Mouse (Mus musculus) intestine, postnatal 0 days (tissue): ENCODE data around the gene Abca9. TPM values are rescaled to one million over a fixed set of nuclear protein-coding genes. Genes with fewer than 3 reads are reported as not detected.

Source experiments
- ATAC-seq: fragments of 200-750 bp; cut with Nextera tagmentation; 2 replicates; pipeline ENCODE4 v1.8.0; 2017; ENCODE audit warnings: mild to moderate bottlenecking, moderate TSS enrichment, moderate library complexity
- H3K27ac ChIP-seq: fragments of 300-500 bp; sonication (generic); 2 replicates; pipeline ENCODE4 v1.5.1; 2014; ENCODE audit warnings: mild to moderate bottlenecking, low read depth, low read length, moderate library complexity
- H3K27me3 ChIP-seq: fragments of 300-500 bp; sonication (generic); replicated peaks from 2 replicates; pipeline ENCODE4 v1.6.1; 2014; ENCODE audit warnings: low read length, mixed read lengths; ENCODE audit not compliant: control insufficient read depth, insufficient read depth
- H3K36me3 ChIP-seq: fragments of 300-500 bp; sonication (generic); 2 replicates; pipeline ENCODE4 v1.6.1; 2014; ENCODE audit warnings: mild to moderate bottlenecking, moderate library complexity; ENCODE audit not compliant: control insufficient read depth, insufficient read depth
- H3K4me1 ChIP-seq: fragments of 300-500 bp; sonication (generic); replicated peaks from 2 replicates; pipeline ENCODE4 v1.6.1; 2014; ENCODE audit warnings: antibody characterized with exemption, low read length, mixed read lengths; ENCODE audit not compliant: control insufficient read depth, insufficient read depth
- H3K4me2 ChIP-seq: fragments of 300-500 bp; sonication (generic); replicated peaks from 2 replicates; pipeline ENCODE4 v1.6.1; 2014; ENCODE audit warnings: low read depth, mild to moderate bottlenecking, moderate library complexity
- H3K4me3 ChIP-seq: fragments of 300-500 bp; sonication (generic); 2 replicates; pipeline ENCODE4 v1.5.1; 2014; ENCODE audit warnings: low read depth, low read length
- H3K9ac ChIP-seq: fragments of 300-500 bp; sonication (generic); 2 replicates; pipeline ENCODE4 v1.6.1; 2014; ENCODE audit warnings: mild to moderate bottlenecking, low read depth, low read length
- H3K9me3 ChIP-seq: fragments of 300-500 bp; sonication (generic); 2 replicates; pipeline ENCODE4 v1.6.1; 2016; ENCODE audit warnings: mixed run types; ENCODE audit not compliant: control insufficient read depth
- CTCF ChIP-seq: sonication (generic); IDR thresholded peaks from 2 replicates; pipeline ENCODE4 v1.5.1; 2016; ENCODE audit warnings: low read depth, mild to moderate bottlenecking, control low read depth, antibody characterized with exemption, moderate library complexity
- whole genome bisulfite sequencing: fragments of 180-500 bp; shearing (Covaris S2); extraction: QIAGEN DNeasy Blood & Tissue Kit; methylation state at CpG from one replicate; pipeline ENCODE4 v1.1.7; 2014; 5-methylcytosine and 5-hydroxymethylcytosine counted together
- polyA plus RNA-seq: library from polyadenylated mRNA; unstranded; fragments of >200 nt; fragmentation: Nextera tagmentation; extraction: Ambion mirVana; gene quantifications from 2 replicates; pipeline ENCODE4 v1.2.1, GENCODE M21; 2015

Gene Abca9
- polyA plus RNA-seq, 1 experiment from 2014 or later = 0.57 TPM

DNA sequence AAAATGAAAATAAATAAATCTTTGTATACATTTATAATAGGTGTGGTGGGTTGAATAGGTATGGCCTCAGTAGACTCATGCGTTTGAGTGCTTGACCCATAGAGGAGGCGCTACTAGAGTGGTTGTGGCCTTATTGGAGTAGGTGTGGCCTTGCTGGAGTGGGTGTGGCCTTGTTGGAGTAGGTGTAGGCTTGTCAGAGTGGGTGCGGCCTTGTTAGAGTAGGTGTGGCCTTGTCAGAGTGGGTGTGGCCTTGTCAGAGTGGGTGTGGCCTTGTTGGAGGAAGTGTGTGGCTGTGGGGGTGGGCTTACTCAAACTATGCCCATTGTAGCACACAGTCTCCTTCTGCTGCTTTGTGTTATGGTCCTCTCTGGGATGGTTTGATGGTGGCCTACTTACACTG, 3.2 kb upstream of the Abca9 start:
- 99% methylated on average over 3 of the region's 3 CpGs for WGBS
- no peak for ATAC-seq

DNA sequence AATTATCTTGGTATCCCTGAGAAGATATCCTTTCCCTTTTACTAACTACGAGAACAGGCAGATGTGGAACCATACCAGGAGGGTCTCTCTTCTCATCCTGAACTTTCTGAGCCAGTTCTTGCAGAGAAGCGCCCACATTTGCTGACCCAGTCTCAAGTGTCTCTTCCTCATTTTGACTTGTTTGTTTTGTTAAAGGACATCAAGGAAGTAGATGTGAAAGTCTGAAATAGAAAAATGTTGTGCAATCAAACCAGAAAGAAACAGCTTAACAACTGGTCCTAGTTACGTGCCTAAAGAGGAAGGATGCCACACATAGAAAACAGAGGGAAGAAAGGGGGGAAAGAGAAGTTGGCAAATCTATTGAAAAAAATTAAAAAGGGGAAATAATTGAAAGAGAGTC, 2.2 kb downstream of the Abca9 start:
- ATAC-seq = no peak
- Histone ChIP-seq H3K9ac (no peak overlapping the region), H3K9me3 (no peaks in the 10 kb centered on the region), H3K4me1 (no peaks in the 10 kb centered on the region), H3K27me3 (no peaks in the 10 kb centered on the region), H3K4me3 (no peak overlapping the region), H3K27ac (no peak overlapping the region), H3K4me2 (peak overlapping the region; percentile 48), H3K36me3 (no peaks in the 10 kb centered on the region)
- 23% methylated on average over 3 of the region's 3 CpGs for WGBS
- no peak for TF ChIP-seq CTCF

More for the DNA sequence above, 3.2 kb upstream of the Abca9 start:
- no peak overlapping the region for H3K9ac ChIP-seq
- no peak overlapping the region for H3K27ac ChIP-seq
- no peaks in the 10 kb centered on the region for H3K27me3 ChIP-seq
- H3K36me3 ChIP-seq = no peaks in the 10 kb centered on the region
- no peaks in the 10 kb centered on the region for H3K4me1 ChIP-seq
- no peak overlapping the region for H3K4me2 ChIP-seq
- no peak for TF ChIP-seq CTCF
- H3K4me3 ChIP-seq = no peak overlapping the region
- no peaks in the 10 kb centered on the region for H3K9me3 ChIP-seq

DNA sequence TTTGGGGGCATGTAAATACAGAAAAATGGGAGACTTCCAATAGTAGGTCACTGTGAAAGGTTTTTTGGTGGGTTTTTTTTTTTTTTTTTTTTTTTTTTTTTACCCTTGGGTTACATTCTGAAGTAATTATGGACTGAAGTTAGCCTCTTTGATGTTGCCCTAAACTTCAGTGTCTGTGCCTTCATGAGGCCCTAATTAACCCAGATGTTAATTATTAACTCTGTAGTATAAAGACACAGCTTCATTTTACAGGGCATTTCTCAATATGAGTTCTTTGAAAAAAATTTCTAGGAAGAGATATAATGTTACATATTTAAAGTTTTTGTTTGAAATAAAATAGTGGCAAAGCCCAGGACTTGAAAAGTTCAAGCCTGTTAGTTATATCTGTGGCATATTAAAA, 2.6 kb downstream of the Abca9 start:
- Histone ChIP-seq H3K27me3 (no peaks in the 10 kb centered on the region), H3K36me3 (no peaks in the 10 kb centered on the region), H3K9me3 (no peaks in the 10 kb centered on the region), H3K27ac (no peak overlapping the region), H3K4me2 (peak overlapping the region; percentile 48), H3K9ac (no peak overlapping the region), H3K4me3 (no peak overlapping the region), H3K4me1 (no peaks in the 10 kb centered on the region)
- ATAC-seq = no peak
- TF ChIP-seq CTCF = no peak

DNA sequence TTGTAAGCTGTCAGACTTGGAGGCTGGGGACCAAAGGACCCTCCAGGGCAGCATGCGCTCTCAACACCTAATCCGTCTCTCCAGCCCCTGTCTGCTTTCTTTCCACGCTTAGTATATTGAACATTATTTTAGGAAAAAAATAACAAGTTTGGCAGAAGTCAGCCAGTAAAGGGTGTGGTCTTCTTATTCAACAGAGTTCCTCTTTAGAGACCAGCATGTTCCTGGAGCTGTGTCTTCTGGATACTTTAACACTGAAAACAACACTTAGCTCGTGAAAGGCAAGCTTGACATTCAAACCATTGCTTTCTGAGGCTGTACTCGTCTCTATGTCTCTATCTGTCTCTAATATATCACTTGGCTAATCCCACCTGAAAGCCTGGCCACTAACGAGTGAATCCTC, 10.9 kb downstream of the Abca9 start:
- no peaks in the 10 kb centered on the region for H3K9me3 ChIP-seq
- no peak for TF ChIP-seq CTCF
- H3K4me3 ChIP-seq = no peak overlapping the region
- WGBS = 65% methylated on average over 6 of the region's 6 CpGs
- no peak overlapping the region for H3K27ac ChIP-seq
- H3K27me3 ChIP-seq = no peaks in the 10 kb centered on the region
- H3K4me1 ChIP-seq = no peaks in the 10 kb centered on the region
- no peaks in the 10 kb centered on the region for H3K36me3 ChIP-seq
- H3K4me2 ChIP-seq = no peak overlapping the region
- ATAC-seq = no peak
- H3K9ac ChIP-seq = no peak overlapping the region

DNA sequence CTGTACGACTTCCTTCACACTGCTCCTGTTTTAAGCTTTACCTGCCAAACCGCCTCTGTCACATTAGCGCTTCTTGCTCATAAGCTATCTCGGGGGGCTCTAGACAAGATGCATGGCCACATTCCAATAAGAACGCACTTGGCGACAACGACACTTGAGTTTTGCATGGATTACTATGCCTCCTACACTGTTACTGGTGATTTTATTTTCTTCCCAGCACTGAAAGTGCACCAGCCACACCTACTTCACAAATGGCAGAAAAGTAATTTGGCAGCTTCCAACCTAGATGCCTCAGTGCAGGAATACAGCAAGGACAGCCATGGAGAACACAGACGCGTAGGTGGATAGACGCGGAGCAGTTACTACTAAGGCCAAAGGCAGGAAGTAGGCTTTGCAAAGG, 12.0 kb downstream of the Abca9 start:
- H3K36me3 ChIP-seq = no peaks in the 10 kb centered on the region
- no peak for ATAC-seq
- 93% methylated on average over 11 of the region's 11 CpGs for WGBS

DNA sequence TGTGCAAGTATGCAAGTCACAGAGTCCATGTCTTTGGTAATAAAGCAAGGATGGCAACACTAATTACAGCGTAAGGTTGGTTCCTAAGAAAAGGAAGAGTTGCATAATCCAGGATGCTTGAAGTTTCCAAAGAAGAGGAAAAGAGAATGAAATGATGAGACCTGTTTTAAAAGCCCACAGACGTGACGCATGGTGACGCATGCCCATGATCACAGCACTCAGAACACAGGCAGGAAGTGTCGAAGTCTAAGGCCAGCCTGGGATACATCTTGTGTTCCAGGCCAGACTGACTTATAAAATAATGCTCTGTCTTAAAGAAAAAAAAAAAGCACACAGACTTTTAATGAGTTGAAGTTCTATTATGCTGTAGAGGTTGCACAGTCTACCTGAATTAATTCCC, 20.4 kb downstream of the Abca9 start:
- no peak overlapping the region for H3K4me3 ChIP-seq
- no peak for TF ChIP-seq CTCF
- no peak for ATAC-seq
- no peaks in the 10 kb centered on the region for H3K9me3 ChIP-seq
- H3K27ac ChIP-seq = no peak overlapping the region
- H3K36me3 ChIP-seq = no peaks in the 10 kb centered on the region
- WGBS = 89% methylated on average over 5 of the region's 5 CpGs
- H3K4me2 ChIP-seq = no peak overlapping the region
- H3K4me1 ChIP-seq = no peaks in the 10 kb centered on the region
- no peak overlapping the region for H3K9ac ChIP-seq
- no peaks in the 10 kb centered on the region for H3K27me3 ChIP-seq

More for the DNA sequence above, 12.0 kb downstream of the Abca9 start:
- no peak for TF ChIP-seq CTCF
- H3K4me1 ChIP-seq = no peaks in the 10 kb centered on the region
- no peaks in the 10 kb centered on the region for H3K9me3 ChIP-seq
- no peak overlapping the region for H3K4me3 ChIP-seq
- H3K9ac ChIP-seq = no peak overlapping the region
- no peaks in the 10 kb centered on the region for H3K27me3 ChIP-seq
- no peak overlapping the region for H3K4me2 ChIP-seq
- no peak overlapping the region for H3K27ac ChIP-seq

DNA sequence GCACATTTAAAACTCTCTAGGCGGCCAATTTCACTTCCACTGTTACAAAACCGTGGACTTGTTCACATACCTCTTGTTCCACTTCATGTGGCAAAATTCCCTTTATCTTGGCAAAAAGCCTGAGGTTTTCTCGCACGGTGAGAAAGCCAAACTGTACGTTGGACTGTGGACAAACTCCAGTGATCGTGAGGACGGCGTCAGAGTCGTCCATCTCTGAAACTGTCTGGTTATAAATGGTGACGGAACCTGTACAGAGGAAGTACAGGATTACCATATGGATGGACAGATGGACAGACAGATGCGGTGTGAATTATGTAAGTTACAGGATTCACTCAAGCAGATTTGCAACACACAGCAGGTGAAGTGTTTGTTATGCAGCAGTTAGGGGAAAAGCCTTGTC, 22.6 kb downstream of the Abca9 start:
- no peaks in the 10 kb centered on the region for H3K4me1 ChIP-seq
- no peaks in the 10 kb centered on the region for H3K36me3 ChIP-seq
- H3K4me2 ChIP-seq = no peak overlapping the region
- 73% methylated on average over 11 of the region's 11 CpGs for WGBS
- no peaks in the 10 kb centered on the region for H3K9me3 ChIP-seq
- no peak overlapping the region for H3K4me3 ChIP-seq
- ATAC-seq = no peak
- H3K27ac ChIP-seq = no peak overlapping the region
- no peak for TF ChIP-seq CTCF
- H3K9ac ChIP-seq = no peak overlapping the region
- H3K27me3 ChIP-seq = no peaks in the 10 kb centered on the region
